ENCODE assay signal across 8 mouse cellular contexts in the genomic region with DNA sequence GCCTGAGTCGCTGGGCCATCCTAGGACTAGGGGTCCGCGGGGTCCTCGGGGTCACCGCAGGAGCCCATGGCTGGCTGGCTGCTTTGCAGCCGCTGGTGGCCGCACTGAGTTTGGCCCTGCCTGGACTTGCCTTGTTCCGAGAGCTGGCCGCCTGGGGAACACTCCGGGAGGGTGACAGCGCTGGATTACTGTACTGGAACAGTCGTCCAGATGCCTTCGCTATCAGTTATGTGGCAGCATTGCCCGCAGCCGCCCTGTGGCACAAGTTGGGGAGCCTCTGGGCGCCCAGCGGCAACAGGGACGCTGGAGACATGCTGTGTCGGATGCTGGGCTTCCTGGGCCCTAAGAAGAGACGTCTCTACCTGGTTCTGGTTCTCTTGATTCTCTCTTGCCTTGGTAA. TPM values are rescaled to one million over a fixed set of nuclear protein-coding genes. Genes with fewer than 3 reads are reported as not detected.
DNase-seq lines count a peak whose midpoint lies in the region; ATAC-seq and TF ChIP-seq lines count a peak whose summit lies in the region.

No protein-coding gene starts in this region.

- ATAC-seq in heart, embryonic 16.5 days (replicated peaks; ENCODE audit: extremely low read depth, insufficient read depth, low FRiP score) = no peak; the same call in 1 of the 2 replicates
- 0 out of 2 replicates have a peak, but pooled peaks have one; percentile 22 for ATAC-seq in liver, embryonic 14.5 days (ENCODE audit: insufficient read depth)
- no peak for ATAC-seq in activated CD4-positive, CD25-positive, alpha-beta regulatory T cell, adult 4 months

- peaks cover 7% of the 10 kb centered on the region; the same call in 1 of the 2 replicates for H3K4me1 ChIP-seq in bone marrow macrophage, adult 2 months (ENCODE audit: control insufficient read depth, insufficient read depth, low read length)
- peaks cover 7% of the 10 kb centered on the region for H3K4me1 ChIP-seq in heart, embryonic 16.5 days (ENCODE audit: control insufficient read depth, insufficient read depth, low read length)
- H3K4me1 ChIP-seq in liver, embryonic 14.5 days (replicated peaks; ENCODE audit: control insufficient read depth in 2 of 2, insufficient read depth in 2 of 2, low read length in 1 of 2) = no peaks in the 10 kb centered on the region

- peak overlapping the region; percentile 95 for H3K4me2 ChIP-seq in heart, embryonic 16.5 days (ENCODE audit: low read depth, low read length)
- H3K4me2 ChIP-seq in liver, embryonic 14.5 days (ENCODE audit: low read depth) = peak overlapping the region; percentile 81

- peak overlapping the region; percentile 89 for H3K27ac ChIP-seq in bone marrow macrophage, adult 2 months (ENCODE audit: insufficient read depth, low read depth, low read length)
- H3K27ac ChIP-seq in heart, embryonic 16.5 days (ENCODE audit: low read length) = peak overlapping the region; percentile 75
- no peak overlapping the region for H3K27ac ChIP-seq in liver, embryonic 14.5 days

- H3K27me3 ChIP-seq in heart, embryonic 16.5 days (ENCODE audit: control insufficient read depth, insufficient read depth, low read length) = peaks cover 40% of the 10 kb centered on the region
- peaks cover 5% of the 10 kb centered on the region; the same call in 1 of the 2 replicates for H3K27me3 ChIP-seq in liver, embryonic 14.5 days (ENCODE audit: control insufficient read depth, insufficient read depth, low read length)

- peak overlapping the region; percentile 80 for H3K9ac ChIP-seq in heart, embryonic 16.5 days (ENCODE audit: low read length)
- peak overlapping the region; percentile 54 for H3K9ac ChIP-seq in liver, embryonic 14.5 days (replicated peaks)

- DNase-seq in left cerebral cortex, postnatal 4 days = peak; percentile 6
- DNase-seq in left cerebral cortex, postnatal 14 days (ENCODE audit: low spot score in 2 of 2) = no peak
- no peak for DNase-seq in liver, embryonic 14.5 days (ENCODE audit: low read depth in 3 of 3, low spot score in 3 of 3)
- DNase-seq in spleen, postnatal 36 days (ENCODE audit: low spot score in 2 of 2) = peak; percentile 36 to 55
- DNase-seq in right cerebral cortex, postnatal 10 days (ENCODE audit: low spot score in 2 of 2) = no peak

- no peaks in the 10 kb centered on the region for H3K9me3 ChIP-seq in heart, embryonic 16.5 days (replicated peaks; ENCODE audit: control insufficient read depth, low read length)
- H3K9me3 ChIP-seq in liver, embryonic 14.5 days (ENCODE audit: control insufficient read depth, low read length) = no peaks in the 10 kb centered on the region

- peak overlapping the region; percentile 81 for H3K4me3 ChIP-seq in bone marrow macrophage, adult 2 months (ENCODE audit: insufficient read depth, low read length)
- H3K4me3 ChIP-seq in heart, embryonic 16.5 days (ENCODE audit: low read length) = peak overlapping the region; percentile 70
- peak overlapping the region; percentile 62 to 65 for H3K4me3 ChIP-seq in liver, embryonic 14.5 days (ENCODE audit: insufficient read depth in 1 of 2, low read depth in 2 of 2, low read length in 2 of 2)

- no peak for TF ChIP-seq POLR2A in bone marrow macrophage, adult 2 months (IDR thresholded peaks at IDR 0.05; ENCODE audit: borderline replicate concordance, low read depth, low read length)

- no peaks in the 10 kb centered on the region for H3K36me3 ChIP-seq in heart, embryonic 16.5 days (ENCODE audit: control insufficient read depth, insufficient read depth)
- no peaks in the 10 kb centered on the region for H3K36me3 ChIP-seq in liver, embryonic 14.5 days (replicated peaks; ENCODE audit: control insufficient read depth, insufficient read depth, low read depth)

- whole genome bisulfite sequencing in heart, embryonic 16.5 days = 1% methylated on average over 20 of the region's 20 CpGs
- 2% methylated on average over 20 of the region's 20 CpGs for WGBS in liver, embryonic 14.5 days (ENCODE audit: insufficient replicate concordance)

- intact Hi-C loops in left cerebral cortex, postnatal 4 days (cut with DNase I) = no loop called here
- intact Hi-C loops in left cerebral cortex, postnatal 14 days (cut with DNase I) = no loop called here

- TF ChIP-seq EP300 in liver, embryonic 14.5 days (IDR thresholded peaks at IDR 0.05; ENCODE audit: low read depth) = no peak

- TF ChIP-seq CTCF in bone marrow macrophage, adult 2 months (IDR thresholded peaks at IDR 0.05; ENCODE audit: low read depth, low read length) = no peak
- no peak for TF ChIP-seq CTCF in liver, embryonic 14.5 days (IDR thresholded peaks at IDR 0.05; ENCODE audit: low read depth)

RNA-seq across cellular contexts. Expression of a gene that starts 0.4 kb away (rescaled TPM):
- total RNA-seq in left cerebral cortex, postnatal 4 days (2021) = 1 to 10 TPM in 1 of 2 experiments, under 1 TPM in 1; 0.77 to 1.1 TPM
- 1 to 10 TPM; 1.8 to 2.2 TPM for total RNA-seq in left cerebral cortex, postnatal 14 days (2021)
- polyA plus RNA-seq in bone marrow macrophage, adult 2 months (2012; ENCODE audit: insufficient read depth, insufficient read length, missing spikeins) = 134 TPM in 2 replicates
- 15.0 and 32.2 TPM in 2 replicates for polyA plus RNA-seq in heart, embryonic 16.5 days (2015; fragmentation: Nextera tagmentation; extraction: Ambion mirVana)
- 3.8 and 5.8 TPM in 2 replicates for polyA plus RNA-seq in liver, embryonic 14.5 days (2012; rRNA removed)
- polyA plus RNA-seq in liver, embryonic 14.5 days (2014; fragmentation: Nextera tagmentation; extraction: Ambion mirVana) = 6.0 and 7.5 TPM in 2 replicates
- 100 to 1,000 TPM; 320 to 348 TPM for polyA plus RNA-seq in activated CD4-positive, CD25-positive, alpha-beta regulatory T cell, adult 4 months (2017; shearing (Covaris generic))

RNA-seq across cellular contexts. Expression of a gene that starts 0.7 kb away (rescaled TPM):
- total RNA-seq in left cerebral cortex, postnatal 4 days (2021) = 1 to 10 TPM; 2.2 to 3.6 TPM
- total RNA-seq in left cerebral cortex, postnatal 14 days (2021) = 1 to 10 TPM; 2.1 to 2.8 TPM
- polyA plus RNA-seq in bone marrow macrophage, adult 2 months (2012; ENCODE audit: insufficient read depth, insufficient read length, missing spikeins) = 56.2 and 60.8 TPM in 2 replicates
- polyA plus RNA-seq in heart, embryonic 16.5 days (2015; fragmentation: Nextera tagmentation; extraction: Ambion mirVana) = 5.7 and 11.1 TPM in 2 replicates
- 1.9 TPM in 2 replicates for polyA plus RNA-seq in liver, embryonic 14.5 days (2012; rRNA removed)
- polyA plus RNA-seq in liver, embryonic 14.5 days (2014; fragmentation: Nextera tagmentation; extraction: Ambion mirVana) = 2.0 and 2.5 TPM in 2 replicates
- polyA plus RNA-seq in activated CD4-positive, CD25-positive, alpha-beta regulatory T cell, adult 4 months (2017; shearing (Covaris generic)) = 100 to 1,000 TPM; 134 to 207 TPM

RNA-seq across cellular contexts. Expression of a gene that starts 9.5 kb away (rescaled TPM):
- total RNA-seq in left cerebral cortex, postnatal 4 days (2021) = 1 to 10 TPM; 1.3 to 1.9 TPM
- total RNA-seq in left cerebral cortex, postnatal 14 days (2021) = 1 to 10 TPM; 2.6 to 2.7 TPM
- 201 and 204 TPM in 2 replicates for polyA plus RNA-seq in bone marrow macrophage, adult 2 months (2012; ENCODE audit: insufficient read depth, insufficient read length, missing spikeins)
- polyA plus RNA-seq in heart, embryonic 16.5 days (2015; fragmentation: Nextera tagmentation; extraction: Ambion mirVana) = 31.8 and 87.6 TPM in 2 replicates
- polyA plus RNA-seq in liver, embryonic 14.5 days (2012; rRNA removed) = 9.5 and 11.8 TPM in 2 replicates
- 18.8 and 21.7 TPM in 2 replicates for polyA plus RNA-seq in liver, embryonic 14.5 days (2014; fragmentation: Nextera tagmentation; extraction: Ambion mirVana)
- polyA plus RNA-seq in activated CD4-positive, CD25-positive, alpha-beta regulatory T cell, adult 4 months (2017; shearing (Covaris generic)) = 1,000 to 10,000 TPM in 1 of 2 experiments, 100 to 1,000 TPM in 1; 892 to 1,228 TPM

RNA-seq across cellular contexts. Expression of a gene that starts 15.3 kb away (rescaled TPM):
- 1 to 10 TPM; 3.1 to 3.5 TPM for total RNA-seq in left cerebral cortex, postnatal 4 days (2021)
- 1 to 10 TPM; 3.1 to 5.0 TPM for total RNA-seq in left cerebral cortex, postnatal 14 days (2021)
- 51.8 and 56.6 TPM in 2 replicates for polyA plus RNA-seq in bone marrow macrophage, adult 2 months (2012; ENCODE audit: insufficient read depth, insufficient read length, missing spikeins)
- polyA plus RNA-seq in heart, embryonic 16.5 days (2015; fragmentation: Nextera tagmentation; extraction: Ambion mirVana) = 10.9 and 21.4 TPM in 2 replicates
- 2.1 and 2.9 TPM in 2 replicates for polyA plus RNA-seq in liver, embryonic 14.5 days (2012; rRNA removed)
- polyA plus RNA-seq in liver, embryonic 14.5 days (2014; fragmentation: Nextera tagmentation; extraction: Ambion mirVana) = 3.1 and 4.9 TPM in 2 replicates
- polyA plus RNA-seq in activated CD4-positive, CD25-positive, alpha-beta regulatory T cell, adult 4 months (2017; shearing (Covaris generic)) = 100 to 1,000 TPM in 1 of 2 experiments, 10 to 100 TPM in 1; 68.0 to 148 TPM

RNA-seq across cellular contexts. Expression of a gene that starts 35.1 kb away (rescaled TPM):
- under 1 TPM; 0.46 to 0.97 TPM for total RNA-seq in left cerebral cortex, postnatal 4 days (2021)
- total RNA-seq in left cerebral cortex, postnatal 14 days (2021) = 1 to 10 TPM; 1.1 to 1.6 TPM
- 232 and 258 TPM in 2 replicates for polyA plus RNA-seq in bone marrow macrophage, adult 2 months (2012; ENCODE audit: insufficient read depth, insufficient read length, missing spikeins)
- polyA plus RNA-seq in heart, embryonic 16.5 days (2015; fragmentation: Nextera tagmentation; extraction: Ambion mirVana) = 2.3 and 4.0 TPM in 2 replicates
- 1.2 TPM in 2 replicates for polyA plus RNA-seq in liver, embryonic 14.5 days (2012; rRNA removed)
- 0.79 and 0.86 TPM in 2 replicates for polyA plus RNA-seq in liver, embryonic 14.5 days (2014; fragmentation: Nextera tagmentation; extraction: Ambion mirVana)
- 1 to 10 TPM; 1.9 to 3.7 TPM for polyA plus RNA-seq in activated CD4-positive, CD25-positive, alpha-beta regulatory T cell, adult 4 months (2017; shearing (Covaris generic))

Comparison
In these comparisons a context has a peak if more than half of its experiments do, and no peak if none do; other contexts are left out.
1. DNase-seq: peak in left cerebral cortex, postnatal 4 days (single experiment) and spleen, postnatal 36 days (2 of 2); none in left cerebral cortex, postnatal 14 days (0 of 2), liver, embryonic 14.5 days (0 of 3) and right cerebral cortex, postnatal 10 days (0 of 2).
2. Peak in every context shown above with its lines, with median percentiles within 50 percentile points of each other: H3K4me3 ChIP-seq.